Mouse (Mus musculus): ENCODE results near the gene Tcam1. TPM values are rescaled to one million over a fixed set of nuclear protein-coding genes. Genes with fewer than 3 reads are reported as not detected.

Tcam1 gene
- polyA plus RNA-seq, 1 experiment = 0.15 TPM

DNA sequence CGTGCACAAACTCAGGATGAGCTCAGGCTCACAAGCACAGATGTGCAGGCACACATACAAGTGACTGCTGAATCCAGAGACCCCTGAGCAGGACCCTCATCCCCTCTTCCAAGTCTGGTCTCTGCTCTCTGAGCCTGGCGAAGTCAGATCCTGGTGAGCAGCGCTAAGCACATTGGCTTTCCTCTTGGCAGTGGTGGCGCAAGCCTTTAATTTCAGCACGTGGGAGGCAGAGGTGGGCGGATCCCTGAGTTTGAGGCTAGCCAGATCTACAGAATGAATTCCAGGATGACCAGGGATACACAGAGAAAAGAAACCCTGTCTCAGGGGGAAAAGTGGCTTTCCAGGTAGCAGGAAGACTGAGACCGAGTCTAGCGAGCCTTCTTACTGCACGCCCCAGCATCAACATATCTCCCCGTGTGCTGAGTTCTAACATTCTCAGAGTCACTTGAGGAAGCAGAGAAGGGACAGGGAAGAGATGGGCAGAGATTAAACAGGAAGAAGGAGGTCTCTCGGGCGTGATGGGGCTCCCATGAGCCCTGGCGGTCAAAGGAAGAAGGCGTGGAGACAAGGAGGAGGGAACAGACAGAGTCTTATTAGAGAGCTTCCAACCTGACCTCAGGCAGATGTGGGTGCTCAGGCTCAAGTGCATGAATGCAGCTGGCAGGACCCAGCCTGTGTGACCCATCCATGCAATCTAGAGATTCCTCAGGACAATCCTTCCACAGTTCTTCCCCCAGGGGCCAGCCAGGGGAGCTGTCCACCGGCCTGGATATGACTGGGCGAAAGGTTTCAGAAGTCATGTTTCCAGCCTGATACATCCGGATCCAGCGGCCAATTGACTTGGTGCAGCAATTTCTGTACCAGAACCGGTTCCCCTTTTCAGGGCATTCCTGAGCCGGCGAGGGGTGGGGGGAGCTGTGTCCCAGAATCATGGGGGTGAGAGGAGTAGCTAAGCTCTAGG, 42.2 kb downstream of the Tcam1 start:
- no peaks in the 10 kb centered on the region for H3K79me2 ChIP-seq (ENCODE audit: control insufficient read depth, insufficient read depth)
- H3ac ChIP-seq (ENCODE audit: control insufficient read depth, insufficient read length, low read depth) = no peak overlapping the region
- H3K4me3 ChIP-seq (ENCODE audit: insufficient read depth, poor library complexity, severe bottlenecking) = no peak overlapping the region
- TF ChIP-seq MYOD1 (IDR thresholded peaks at IDR 0.05; ENCODE audit: control insufficient read depth, insufficient read length, low read depth) (no peak), MAX (IDR thresholded peaks at IDR 0.05) (no peak), FOSL1 (IDR thresholded peaks at IDR 0.05; ENCODE audit: insufficient read depth, low read length, poor library complexity, severe bottlenecking) (no peak), USF1 (IDR thresholded peaks at IDR 0.05; ENCODE audit: low read depth) (no peak), CEBPB (IDR thresholded peaks at IDR 0.05; ENCODE audit: low read depth) (no peak), CTCF (IDR thresholded peaks at IDR 0.05; ENCODE audit: control insufficient read depth, insufficient read depth, insufficient read length) (no peak), MYOG (IDR thresholded peaks at IDR 0.05; ENCODE audit: control insufficient read depth, extremely low read depth, insufficient read length) (no peak)
- H3K79me3 ChIP-seq (ENCODE audit: low read depth) = no peaks in the 10 kb centered on the region
- no peaks in the 10 kb centered on the region for H3K36me3 ChIP-seq (ENCODE audit: control insufficient read depth, insufficient read depth)
- H3K27me3 ChIP-seq (ENCODE audit: control insufficient read depth, insufficient read depth, insufficient read length) = peaks cover 66% of the 10 kb centered on the region

DNA sequence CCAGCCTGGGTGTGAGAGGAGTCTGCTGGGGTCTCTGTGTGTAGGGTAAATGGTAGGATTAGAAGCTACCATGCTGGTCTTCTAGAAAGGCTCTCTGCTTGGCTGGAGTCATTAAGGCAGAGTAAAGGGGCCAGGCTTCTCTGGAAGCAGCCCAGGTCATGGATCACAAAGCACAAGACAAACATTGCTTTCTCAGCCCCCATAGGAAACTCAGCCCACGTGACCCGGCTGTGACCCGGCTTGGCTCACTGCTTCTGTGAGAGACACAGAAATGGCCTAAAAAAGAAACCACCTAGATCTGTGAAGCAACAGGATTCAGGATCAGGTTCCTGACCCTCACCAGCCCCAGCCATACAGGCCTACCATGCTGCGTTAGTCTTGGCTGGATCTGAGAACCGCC, 48.4 kb downstream of the Tcam1 start:
- Histone ChIP-seq H3K79me3 (ENCODE audit: low read depth) (no peaks in the 10 kb centered on the region), H3K27me3 (ENCODE audit: control insufficient read depth, insufficient read depth, insufficient read length) (peaks cover 37% of the 10 kb centered on the region), H3K4me3 (ENCODE audit: insufficient read depth, poor library complexity, severe bottlenecking) (no peak overlapping the region), H3K79me2 (ENCODE audit: control insufficient read depth, insufficient read depth) (no peaks in the 10 kb centered on the region), H3ac (ENCODE audit: control insufficient read depth, insufficient read length, low read depth) (no peak overlapping the region), H3K36me3 (ENCODE audit: control insufficient read depth, insufficient read depth) (no peaks in the 10 kb centered on the region)
- no peak for TF ChIP-seq FOSL1 (IDR thresholded peaks at IDR 0.05; ENCODE audit: insufficient read depth, low read length, poor library complexity, severe bottlenecking)
- TF ChIP-seq USF1 (IDR thresholded peaks at IDR 0.05; ENCODE audit: low read depth) = peak; percentile 56

DNA sequence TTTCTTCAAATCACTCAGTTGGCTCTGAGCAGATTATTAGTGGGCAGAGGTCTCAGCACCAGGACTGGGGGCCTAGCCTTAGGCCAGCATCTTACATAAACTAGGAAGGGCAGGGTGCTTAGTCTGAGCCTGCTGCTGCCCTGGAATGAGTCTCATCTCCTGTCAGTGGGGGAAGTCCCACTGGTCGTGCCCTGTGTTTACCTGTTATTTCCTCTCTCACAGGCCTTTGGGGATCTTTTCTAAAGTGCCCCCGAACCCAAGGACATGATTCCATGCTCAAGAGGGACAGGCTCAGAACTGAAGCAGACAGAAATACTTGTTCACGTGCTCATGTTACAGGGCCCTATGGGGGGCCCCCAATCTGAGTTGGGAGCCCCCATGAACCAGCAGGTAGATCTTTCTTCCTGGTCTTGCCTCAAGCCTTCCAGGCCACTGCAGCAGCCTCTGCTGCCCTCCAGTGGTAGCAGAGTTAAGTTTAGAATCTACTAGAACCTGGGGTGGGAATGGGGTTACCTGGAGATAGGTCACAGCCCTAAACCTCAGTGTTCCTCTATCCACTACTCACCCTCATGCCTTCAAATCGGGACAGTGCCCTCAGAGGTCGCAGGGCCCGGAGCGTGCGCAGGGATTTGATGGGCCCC, 49.2 kb downstream of the Tcam1 start:
- no peaks in the 10 kb centered on the region for H3K79me2 ChIP-seq (ENCODE audit: control insufficient read depth, insufficient read depth)

DNA sequence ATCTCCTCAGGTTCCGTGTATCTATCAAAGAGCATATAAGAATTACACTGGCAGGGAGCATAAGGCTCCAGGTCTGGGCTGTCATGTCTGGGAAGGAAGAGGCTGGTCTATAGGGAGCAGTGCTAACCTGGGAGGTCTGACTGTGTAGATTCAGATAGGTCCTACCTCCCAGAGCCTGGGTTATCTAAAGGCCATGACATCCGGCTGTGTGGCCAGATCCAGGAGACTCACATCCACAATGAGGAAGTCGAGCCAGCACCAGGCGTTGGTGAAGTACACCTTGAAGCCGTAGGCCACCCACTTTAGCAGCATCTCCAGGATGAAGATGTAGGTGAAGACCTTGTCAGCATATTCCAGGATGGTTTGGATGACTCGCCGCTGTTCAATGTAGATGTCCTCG, 50.0 kb downstream of the Tcam1 start:
- no peak overlapping the region for H3ac ChIP-seq (ENCODE audit: control insufficient read depth, insufficient read length, low read depth)
- H3K27me3 ChIP-seq (ENCODE audit: control insufficient read depth, insufficient read depth, insufficient read length) = peaks cover 23% of the 10 kb centered on the region
- no peaks in the 10 kb centered on the region for H3K79me2 ChIP-seq (ENCODE audit: control insufficient read depth, insufficient read depth)
- no peaks in the 10 kb centered on the region for H3K79me3 ChIP-seq (ENCODE audit: low read depth)
- no peaks in the 10 kb centered on the region for H3K36me3 ChIP-seq (ENCODE audit: control insufficient read depth, insufficient read depth)
- H3K4me3 ChIP-seq (ENCODE audit: insufficient read depth, poor library complexity, severe bottlenecking) = no peak overlapping the region
- no peak for TF ChIP-seq FOSL1 (IDR thresholded peaks at IDR 0.05; ENCODE audit: insufficient read depth, low read length, poor library complexity, severe bottlenecking)
- TF ChIP-seq CEBPB (IDR thresholded peaks at IDR 0.05; ENCODE audit: low read depth) = no peak
- TF ChIP-seq CTCF (IDR thresholded peaks at IDR 0.05; ENCODE audit: control insufficient read depth, insufficient read depth, insufficient read length) = no peak
- TF ChIP-seq USF1 (IDR thresholded peaks at IDR 0.05; ENCODE audit: low read depth) = no peak
- TF ChIP-seq MYOG (IDR thresholded peaks at IDR 0.05; ENCODE audit: control insufficient read depth, extremely low read depth, insufficient read length) = no peak
- TF ChIP-seq MYOD1 (IDR thresholded peaks at IDR 0.05; ENCODE audit: control insufficient read depth, insufficient read length, low read depth) = no peak
- TF ChIP-seq MAX (IDR thresholded peaks at IDR 0.05) = no peak

More for the DNA sequence above, 49.2 kb downstream of the Tcam1 start:
- Histone ChIP-seq H3K27me3 (ENCODE audit: control insufficient read depth, insufficient read depth, insufficient read length) (peaks cover 29% of the 10 kb centered on the region), H3ac (ENCODE audit: control insufficient read depth, insufficient read length, low read depth) (no peak overlapping the region), H3K79me3 (ENCODE audit: low read depth) (no peaks in the 10 kb centered on the region), H3K36me3 (ENCODE audit: control insufficient read depth, insufficient read depth) (no peaks in the 10 kb centered on the region), H3K4me3 (ENCODE audit: insufficient read depth, poor library complexity, severe bottlenecking) (no peak overlapping the region)
- TF ChIP-seq USF1 (IDR thresholded peaks at IDR 0.05; ENCODE audit: low read depth) (no peak), MYOD1 (IDR thresholded peaks at IDR 0.05; ENCODE audit: control insufficient read depth, insufficient read length, low read depth) (no peak), CEBPB (IDR thresholded peaks at IDR 0.05; ENCODE audit: low read depth) (no peak), MAX (IDR thresholded peaks at IDR 0.05) (no peak), FOSL1 (IDR thresholded peaks at IDR 0.05; ENCODE audit: insufficient read depth, low read length, poor library complexity, severe bottlenecking) (no peak), CTCF (IDR thresholded peaks at IDR 0.05; ENCODE audit: control insufficient read depth, insufficient read depth, insufficient read length) (no peak), MYOG (IDR thresholded peaks at IDR 0.05; ENCODE audit: control insufficient read depth, extremely low read depth, insufficient read length) (no peak)

GRCm38 (mm10) chr11:106328521-106328920, 52.0 kb downstream of the Tcam1 start:
- Histone ChIP-seq H3K79me2 (ENCODE audit: control insufficient read depth, insufficient read depth) (no peaks in the 10 kb centered on the region), H3K79me3 (ENCODE audit: low read depth) (no peaks in the 10 kb centered on the region), H3K27me3 (ENCODE audit: control insufficient read depth, insufficient read depth, insufficient read length) (peaks cover 11% of the 10 kb centered on the region), H3K4me3 (ENCODE audit: insufficient read depth, poor library complexity, severe bottlenecking) (no peak overlapping the region), H3K36me3 (ENCODE audit: control insufficient read depth, insufficient read depth) (no peaks in the 10 kb centered on the region), H3ac (ENCODE audit: control insufficient read depth, insufficient read length, low read depth) (no peak overlapping the region)
- no peak for TF ChIP-seq MAX (IDR thresholded peaks at IDR 0.05)
- TF ChIP-seq MYOD1 (IDR thresholded peaks at IDR 0.05; ENCODE audit: control insufficient read depth, insufficient read length, low read depth) = no peak
- TF ChIP-seq MYOG (IDR thresholded peaks at IDR 0.05; ENCODE audit: control insufficient read depth, extremely low read depth, insufficient read length) = no peak
- no peak for TF ChIP-seq FOSL1 (IDR thresholded peaks at IDR 0.05; ENCODE audit: insufficient read depth, low read length, poor library complexity, severe bottlenecking)
- no peak for TF ChIP-seq CEBPB (IDR thresholded peaks at IDR 0.05; ENCODE audit: low read depth)
- no peak for TF ChIP-seq CTCF (IDR thresholded peaks at IDR 0.05; ENCODE audit: control insufficient read depth, insufficient read depth, insufficient read length)
- TF ChIP-seq USF1 (IDR thresholded peaks at IDR 0.05; ENCODE audit: low read depth) = no peak

All from C2C12 (cell line).